Mouse (Mus musculus) C2C12 (cell line): ENCODE data around the gene Tmem8b.

Source experiments
- CTCF ChIP-seq: IDR thresholded peaks from one replicate; pipeline ENCODE4 v1.5.1; 2011; ENCODE audit not compliant: control insufficient read depth, insufficient read depth, insufficient read length
- MYOG ChIP-seq: IDR thresholded peaks from one replicate; pipeline ENCODE4 v1.6.1; 2011; ENCODE audit not compliant: control insufficient read depth, insufficient read length; ENCODE audit errors: extremely low read depth

DNA sequence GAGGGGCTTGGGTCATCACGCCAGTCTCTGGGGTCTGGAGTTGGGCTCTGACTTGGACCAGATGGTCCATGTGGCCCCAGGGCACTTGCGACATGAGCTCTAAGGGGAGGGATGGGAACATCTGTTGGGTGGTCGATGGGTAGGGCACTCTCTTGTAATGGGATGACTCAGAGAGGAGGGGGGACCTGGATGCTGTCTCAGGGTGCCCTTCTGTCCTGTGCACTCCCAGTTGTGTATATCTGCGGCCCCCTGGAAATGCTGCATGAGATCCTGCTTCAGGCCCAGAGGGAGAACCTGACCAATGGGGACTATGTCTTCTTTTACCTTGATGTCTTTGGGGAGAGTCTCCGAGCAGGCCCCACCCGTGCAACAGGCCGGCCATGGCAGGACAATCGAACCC, 35.5 kb upstream of the Tmem8b start:
- no peak for TF ChIP-seq CTCF
- no peak for TF ChIP-seq MYOG
